Mouse (Mus musculus): ENCODE measurements at regions not wholly inside any gene's neighbourhood (a gene's known extent, or its start where the extent isn't known, plus 50 kb on each side); places are given as distances from the start of the nearest gene placed in this dataset.

- no peak for DNase-seq (ENCODE audit: low spot score in 2 of 2)
Observed at GRCm38 (mm10) chr9:67698796-67699195, 60.4 kb upstream of the C2cd4b start.

- DNase-seq (ENCODE audit: low spot score in 2 of 2), result no peak
Observed at GRCm38 (mm10) chr9:67699846-67700579, 59.2 kb upstream of the C2cd4b start.

- DNase-seq (ENCODE audit: low spot score in 2 of 2), result no peak
Observed at GRCm38 (mm10) chr9:67708246-67708960, 50.8 kb upstream of the C2cd4b start.

Measured in thymus, postnatal 10 days (tissue).